Mouse (Mus musculus) CH12.LX (cell line): Measurements from ENCODE around the gene Gja8. TPM values are rescaled to one million over a fixed set of nuclear protein-coding genes. Genes with fewer than 3 reads are reported as not detected.

Source experiments
- DNase-seq: peaks from one replicate; pipeline ENCODE4 v3.0.0-alpha.2; 2013; ENCODE audit errors: extremely low read depth
- H3K27ac ChIP-seq: 2 replicates; pipeline ENCODE4 v1.5.1; 2012; ENCODE audit warnings: low read depth, mild to moderate bottlenecking, control low read depth, moderate library complexity; ENCODE audit not compliant: insufficient read depth
- H3K27me3 ChIP-seq: replicated peaks from 2 replicates; pipeline ENCODE3; 2012; ENCODE audit warnings: inconsistent platforms
- H3K36me3 ChIP-seq, 2 experiments: replicated peaks in 1 of 2; 2 replicates each; pipeline versions ENCODE3 to v1.6.1; 2012; ENCODE audit warnings: inconsistent platforms in 1 of 2, low read length in 1 of 2, mild to moderate bottlenecking in 1 of 2, mixed read lengths in 1 of 2, moderate library complexity in 1 of 2; ENCODE audit not compliant: control insufficient read depth in 1 of 2, insufficient read depth in 1 of 2
- H3K4me1 ChIP-seq, 2 experiments: 2 replicates each; pipeline ENCODE4 v1.6.1; 2012; ENCODE audit warnings: inconsistent platforms in 1 of 2, moderate library complexity in 1 of 2; ENCODE audit not compliant: insufficient read depth in 2 of 2, control insufficient read depth in 1 of 2
- H3K4me2 ChIP-seq: 2 replicates; pipeline ENCODE4 v1.6.1; 2012; ENCODE audit warnings: low read depth, mild to moderate bottlenecking, control low read depth; ENCODE audit not compliant: poor library complexity, insufficient read depth, severe bottlenecking
- H3K4me3 ChIP-seq, 3 experiments: fragments of 150-350 bp in 1 of 3; sonication (generic) in 1 of 3; replicated peaks in 1 of 3; 2 replicates each; pipeline versions ENCODE3 to v1.5.1; 2011 to 2012; ENCODE audit warnings: low read depth in 2 of 3, low read length in 2 of 3, mild to moderate bottlenecking in 2 of 3, moderate library complexity in 2 of 3, control low read depth in 1 of 3, improper control_type of control experiment in 1 of 3, inconsistent platforms in 1 of 3, mixed read lengths in 1 of 3; ENCODE audit not compliant: poor library complexity in 1 of 3
- H3K79me2 ChIP-seq: replicated peaks from 2 replicates; pipeline ENCODE4 v1.6.1; 2012; ENCODE audit warnings: mild to moderate bottlenecking, moderate library complexity; ENCODE audit not compliant: control insufficient read depth, poor library complexity, insufficient read depth, severe bottlenecking; ENCODE audit errors: extremely low read depth
- H3K9ac ChIP-seq: 2 replicates; pipeline ENCODE4 v1.6.1; 2012; ENCODE audit warnings: low read depth, mild to moderate bottlenecking, control low read depth, moderate library complexity; ENCODE audit not compliant: insufficient read depth
- H3K9me3 ChIP-seq: replicated peaks from 2 replicates; pipeline ENCODE3; 2012; ENCODE audit warnings: low read length, inconsistent platforms, mixed read lengths
- CHD1 ChIP-seq: IDR thresholded peaks from 2 replicates; pipeline ENCODE4 v1.6.1; 2012; ENCODE audit warnings: low read depth, low read length, improper control_type of control experiment, inconsistent platforms
- CHD2 ChIP-seq: IDR thresholded peaks from 2 replicates; pipeline ENCODE4 v1.6.1; 2011; ENCODE audit warnings: low read length, improper control_type of control experiment
- CTCF ChIP-seq, 2 experiments: IDR thresholded peaks in 1 of 2; conservative IDR thresholded peaks in 1 of 2; 2 replicates each; pipeline ENCODE4 v1.5.1; 2011 to 2012; ENCODE audit warnings: low read depth in 2 of 2, low read length in 2 of 2, improper control_type of control experiment in 1 of 2, inconsistent platforms in 1 of 2, mild to moderate bottlenecking in 1 of 2, moderate library complexity in 1 of 2
- ELF1 ChIP-seq: IDR thresholded peaks from 2 replicates; pipeline ENCODE4 v1.6.1; 2014; ENCODE audit warnings: low read depth, mild to moderate bottlenecking, inconsistent platforms, low read length, improper control_type of control experiment
- EP300 ChIP-seq: IDR thresholded peaks from 2 replicates; pipeline ENCODE4 v1.6.1; 2011; ENCODE audit warnings: low read length, improper control_type of control experiment
- HCFC1 ChIP-seq: IDR thresholded peaks from 2 replicates; pipeline ENCODE4 v1.6.1; 2012; ENCODE audit warnings: low read depth, mild to moderate bottlenecking, inconsistent platforms, low read length, improper control_type of control experiment
- NRF1 ChIP-seq: IDR thresholded peaks from 2 replicates; pipeline ENCODE4 v1.6.1; 2014; ENCODE audit warnings: low read depth, mild to moderate bottlenecking, inconsistent platforms, low read length, improper control_type of control experiment, moderate library complexity
- PAX5 ChIP-seq: IDR thresholded peaks from 2 replicates; pipeline ENCODE4 v1.6.1; 2012; ENCODE audit warnings: low read length, inconsistent platforms, mixed read lengths
- POLR2A ChIP-seq: IDR thresholded peaks from 2 replicates; pipeline ENCODE4 v1.6.1; 2011; ENCODE audit warnings: low read depth, mild to moderate bottlenecking, improper control_type of control experiment, low read length
- POLR2AphosphoS2 ChIP-seq: IDR thresholded peaks from 2 replicates; pipeline ENCODE4 v1.6.1; 2011; ENCODE audit warnings: low read depth, low read length, improper control_type of control experiment
- RAD21 ChIP-seq: IDR thresholded peaks from 2 replicates; pipeline ENCODE4 v1.6.1; 2011; ENCODE audit warnings: low read depth, mild to moderate bottlenecking, low read length, improper control_type of control experiment, moderate library complexity
- RCOR1 ChIP-seq: conservative IDR thresholded peaks from 2 replicates; pipeline ENCODE4 v1.6.1; 2012; ENCODE audit warnings: low read depth, mild to moderate bottlenecking, inconsistent platforms, low read length, improper control_type of control experiment
- SMC3 ChIP-seq: IDR thresholded peaks from 2 replicates; pipeline ENCODE4 v1.6.1; 2011; ENCODE audit warnings: low read depth, low read length, improper control_type of control experiment
- UBTF ChIP-seq: IDR thresholded peaks from 2 replicates; pipeline ENCODE4 v1.6.1; 2012; ENCODE audit warnings: low read depth, mild to moderate bottlenecking, inconsistent platforms, low read length, improper control_type of control experiment, moderate library complexity
- USF1 ChIP-seq: IDR thresholded peaks from 2 replicates; pipeline ENCODE4 v1.6.1; 2014; ENCODE audit warnings: low read depth, mild to moderate bottlenecking, inconsistent platforms, low read length, improper control_type of control experiment
- ZC3H11A ChIP-seq: IDR thresholded peaks from 2 replicates; pipeline ENCODE4 v1.6.1; 2012; ENCODE audit warnings: low read depth, mild to moderate bottlenecking, inconsistent platforms, low read length, improper control_type of control experiment
- ZKSCAN1 ChIP-seq: IDR thresholded peaks from 2 replicates; pipeline ENCODE4 v1.6.1; 2012; ENCODE audit warnings: low read depth, inconsistent platforms, low read length, improper control_type of control experiment, borderline replicate concordance
- ZMIZ1 ChIP-seq: IDR thresholded peaks from 2 replicates; pipeline ENCODE4 v1.6.1; 2012; ENCODE audit warnings: low read depth, mild to moderate bottlenecking, inconsistent platforms, low read length, improper control_type of control experiment
- dilution Hi-C: fragments of 300-500 bp; cut with MboI; formaldehyde crosslinking; loops from 2 replicates; pipeline ENCODE4 v1.14.3; 2020; ENCODE audit warnings: low sequenced_read_pairs; ENCODE audit not compliant: extremely low pct_unique_long_range_greater_than_20kb, extremely low pct_ligation_motif_present
- in situ Hi-C: fragments of 300-500 bp; cut with MboI; formaldehyde crosslinking; loops from 3 replicates; pipeline ENCODE4 v1.14.3; 2019; ENCODE audit warnings: low sequenced_read_pairs, low pct_ligation_motif_present, low pct_unique_long_range_greater_than_20kb, mixed read lengths
- polyA plus RNA-seq: library from polyadenylated mRNA; unstranded; fragments of >175 nt; gene quantifications from 2 replicates; pipeline ENCODE4 v1.2.1, GENCODE M21; 2012; ENCODE audit warnings: low read depth; ENCODE audit not compliant: insufficient read length
- total RNA-seq, 2 experiments: library from RNA; depleted of rRNA; stranded (reverse); fragments of 300-350 nt in 1 of 2; fragments of >200 nt in 1 of 2; gene quantifications; 2 replicates each; pipeline ENCODE4 v1.2.3; 2012 to 2014

Gene Gja8
- total and polyA plus RNA-seq, 3 experiments, result not detected

DNA sequence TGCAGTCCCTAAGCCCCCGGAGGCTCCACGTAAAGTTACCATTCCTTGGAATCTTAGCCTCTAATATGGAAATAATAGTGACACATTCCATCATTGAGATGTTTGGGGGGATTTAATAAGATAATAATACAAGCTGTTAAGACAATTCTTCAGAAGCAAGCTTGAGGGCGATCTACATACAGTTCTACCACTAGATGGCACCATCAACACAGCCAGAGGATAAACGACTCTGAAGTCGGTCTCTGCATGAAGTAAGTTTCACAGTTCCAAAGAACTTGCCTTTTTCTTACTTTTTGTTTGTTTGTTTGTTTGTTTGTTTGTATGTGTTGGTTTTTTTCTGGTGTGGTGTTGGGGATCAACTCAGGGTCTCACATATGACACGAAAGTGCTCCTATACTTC is 10.4 kb upstream of the Gja8 start:
- dilution Hi-C loops (no loop called here), in situ Hi-C loops (loop anchor here (10.0 to 25.0 kb wide), 3 partner anchors 239 to 651 kb away; no protein-coding TSS in a partner anchor)
- Histone ChIP-seq H3K4me3 (no peak overlapping the region), H3K4me1 (peaks cover 3 to 8% of the 10 kb centered on the region in 2 experiments; a peak in 2 of 4 replicates), H3K27ac (no peak overlapping the region), H3K27me3 (no peaks in the 10 kb centered on the region), H3K4me2 (0 out of 2 replicates have a peak overlapping the region, but pooled peaks have one; percentile 15), H3K79me2 (no peaks in the 10 kb centered on the region), H3K36me3 (no peaks in the 10 kb centered on the region), H3K9me3 (no peaks in the 10 kb centered on the region), H3K9ac (no peak overlapping the region)
- peak; percentile 77 for DNase-seq
- TF ChIP-seq ZKSCAN1, result no peak
- no peak for TF ChIP-seq POLR2AphosphoS2
- peak; percentile 95 for TF ChIP-seq RAD21
- peak; percentile 83 to 94 for TF ChIP-seq CTCF (conservative IDR thresholded peaks at IDR 0.05 in 1 of 2, IDR thresholded peaks at IDR 0.05 in 1 of 2; ENCODE audit: low read depth in 2 of 2, low read length in 2 of 2)
- TF ChIP-seq UBTF, result no peak
- peak; percentile 78 for TF ChIP-seq SMC3
- peak; percentile 23; the same call in 1 of the 2 replicates for TF ChIP-seq ZC3H11A

DNA sequence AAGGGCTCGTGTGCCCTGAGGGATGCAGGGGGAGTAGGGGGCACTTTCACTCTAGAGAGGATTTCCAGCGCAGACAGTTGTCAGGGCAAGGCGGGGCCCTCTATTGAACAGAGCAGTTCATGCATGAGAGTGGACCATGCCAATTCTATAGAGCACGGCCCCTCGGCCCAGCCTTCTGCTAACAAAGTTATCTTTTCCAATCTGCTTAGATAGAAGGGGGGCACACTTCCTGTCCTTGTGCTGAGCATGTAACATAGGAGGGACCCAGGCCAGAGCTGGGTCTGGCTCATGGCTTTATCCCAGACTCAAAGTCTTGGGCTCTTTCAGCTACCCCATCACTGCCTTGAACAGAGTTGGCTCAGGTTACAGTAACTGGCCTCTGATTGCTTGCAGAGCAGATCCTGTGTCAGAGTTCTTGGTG is 5.5 kb upstream of the Gja8 start:
- H3K4me3 ChIP-seq, result no peak overlapping the region
- TF ChIP-seq POLR2A, result no peak
- no peak for TF ChIP-seq RAD21
- no peak for TF ChIP-seq POLR2AphosphoS2
- no peak for TF ChIP-seq USF1
- TF ChIP-seq EP300, result no peak
- TF ChIP-seq CHD1, result no peak
- no peak for TF ChIP-seq ZMIZ1
- no peak for TF ChIP-seq ELF1
- no peak for TF ChIP-seq HCFC1
- TF ChIP-seq NRF1, result no peak
- TF ChIP-seq PAX5, result no peak
- no peak for TF ChIP-seq RCOR1
- TF ChIP-seq CHD2, result no peak
- TF ChIP-seq, all 38 proteins: peak for 0
- H3K9ac ChIP-seq, result no peak overlapping the region
- H3K79me2 ChIP-seq, result no peaks in the 10 kb centered on the region
- in situ Hi-C loops, result loop anchor here (10.0 to 25.0 kb wide), 3 partner anchors 244 to 656 kb away; no protein-coding TSS in a partner anchor
- dilution Hi-C loops, result no loop called here
- H3K36me3 ChIP-seq, result no peaks in the 10 kb centered on the region
- H3K4me1 ChIP-seq, result peaks cover 0 to 4% of the 10 kb centered on the region in 2 experiments; a peak in 1 of 4 replicates
- DNase-seq, result no peak
- H3K4me2 ChIP-seq, result no peak overlapping the region
- no peaks in the 10 kb centered on the region for H3K27me3 ChIP-seq
- H3K27ac ChIP-seq, result no peak overlapping the region
- no peaks in the 10 kb centered on the region for H3K9me3 ChIP-seq
